Mouse (Mus musculus) brown adipose tissue, adult 24 weeks (tissue): ENCODE data around the gene Chst3. TPM values are rescaled to one million over a fixed set of nuclear protein-coding genes. Genes with fewer than 3 reads are reported as not detected.
"Not testable (repeated sequence)": the region's sequence is repeated elsewhere in the genome, so short reads cannot be mapped to it uniquely, and the experiment has no call there.

Experiments
- H3K27ac ChIP-seq: fragments of 200-500 bp; replicated peaks from 2 replicates; pipeline ENCODE4 v1.5.1; 2012; ENCODE audit warnings: low read depth, mild to moderate bottlenecking, low read length
- H3K4me1 ChIP-seq: fragments of 200-500 bp; 2 replicates; pipeline ENCODE4 v1.6.1; 2012; ENCODE audit warnings: low read length, mixed read lengths; ENCODE audit not compliant: control insufficient read depth, insufficient read depth, insufficient read length
- H3K4me3 ChIP-seq: fragments of 200-500 bp; 2 replicates; pipeline ENCODE4 v1.5.1; 2012; ENCODE audit warnings: low read depth, mild to moderate bottlenecking, low read length, moderate library complexity; ENCODE audit not compliant: insufficient read depth
- polyA plus RNA-seq: library from polyadenylated mRNA; stranded (reverse); fragments of >200 nt; gene quantifications from 2 replicates; pipeline ENCODE4 v1.2.4, GENCODE M21; 2012; ENCODE audit not compliant: missing spikeins, insufficient read depth, insufficient read length

The Chst3 gene
- polyA plus RNA-seq, 1 experiment: not detected

DNA sequence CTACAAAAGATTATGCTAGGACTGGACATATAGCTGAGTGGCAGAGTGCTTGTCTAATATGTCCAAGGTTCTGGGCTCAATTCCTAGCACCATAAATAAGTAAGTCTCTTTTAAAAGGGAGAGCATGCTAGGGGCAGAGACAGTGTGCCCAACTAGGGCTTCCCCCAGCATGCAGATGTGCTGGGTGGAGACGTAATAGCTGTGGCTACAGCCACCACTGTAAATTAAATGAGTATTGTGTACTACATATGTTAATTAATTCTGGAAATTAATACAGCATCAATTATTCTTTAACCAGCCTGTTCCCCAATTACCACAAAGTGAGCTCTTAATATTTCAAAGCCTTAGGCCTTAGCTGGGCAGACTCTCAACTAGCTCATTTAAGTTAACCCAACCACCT, 54.2 kb downstream of the Chst3 start:
- H3K4me3 ChIP-seq: no peak overlapping the region
- no peak overlapping the region for H3K27ac ChIP-seq
- H3K4me1 ChIP-seq: no peaks in the 10 kb centered on the region

DNA sequence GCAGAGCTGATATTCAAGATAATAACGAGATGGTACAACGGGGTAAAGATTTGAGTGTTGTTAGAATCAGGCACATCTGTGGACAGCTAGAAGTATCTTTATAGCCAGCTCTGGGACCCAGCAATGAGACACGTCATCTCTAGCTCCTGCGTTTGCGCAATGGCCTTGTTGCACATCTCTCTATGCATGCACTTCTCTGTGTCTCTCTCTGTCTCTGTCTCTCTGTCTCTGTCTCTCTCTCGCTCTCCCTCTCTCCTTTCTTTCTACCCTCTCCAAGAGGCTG, 56.1 kb downstream of the Chst3 start:
- H3K4me1 ChIP-seq: no peaks in the 10 kb centered on the region
- H3K4me3 ChIP-seq: no peak overlapping the region
- H3K27ac ChIP-seq: no peak overlapping the region

- H3K4me1 ChIP-seq, H3K27ac ChIP-seq, H3K4me3 ChIP-seq: not testable (repeated sequence)
Observed at GRCm38 (mm10) chr10:60162184-60162972, 56.7 kb downstream of the Chst3 start.

DNA sequence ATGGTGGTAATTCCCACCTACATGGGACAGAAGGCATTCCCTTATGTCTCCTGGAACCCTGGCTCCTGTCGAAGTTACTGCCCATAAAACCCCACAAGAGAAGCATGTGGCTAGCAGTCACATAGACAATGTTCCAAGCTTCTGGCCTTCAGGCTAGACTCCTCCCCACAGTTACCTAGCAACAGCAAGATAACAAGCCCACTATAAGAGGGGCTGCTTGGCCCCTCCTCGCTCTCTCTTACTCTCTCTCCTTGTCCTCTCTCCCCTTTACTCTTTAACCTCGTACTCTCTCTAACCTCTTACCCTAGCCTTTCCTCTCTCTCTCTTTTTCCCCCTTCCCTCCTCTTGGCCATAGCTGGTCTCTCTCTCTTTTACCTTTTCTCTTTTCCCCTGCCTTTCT, 57.7 kb downstream of the Chst3 start:
- H3K27ac ChIP-seq, H3K4me3 ChIP-seq: not testable (repeated sequence)

GRCm38 (mm10) chr10:60158144-60158543, 60.9 kb downstream of the Chst3 start:
- no peak overlapping the region for H3K27ac ChIP-seq
- H3K4me1 ChIP-seq: no peaks in the 10 kb centered on the region
- no peak overlapping the region for H3K4me3 ChIP-seq

More for the DNA sequence above, 57.7 kb downstream of the Chst3 start:
- H3K4me1 ChIP-seq: not testable (repeated sequence)

- Histone ChIP-seq H3K4me3 (no peak overlapping the region), H3K4me1 (no peaks in the 10 kb centered on the region), H3K27ac (no peak overlapping the region)
Observed at GRCm38 (mm10) chr10:60156016-60156415, 63.0 kb downstream of the Chst3 start.

DNA sequence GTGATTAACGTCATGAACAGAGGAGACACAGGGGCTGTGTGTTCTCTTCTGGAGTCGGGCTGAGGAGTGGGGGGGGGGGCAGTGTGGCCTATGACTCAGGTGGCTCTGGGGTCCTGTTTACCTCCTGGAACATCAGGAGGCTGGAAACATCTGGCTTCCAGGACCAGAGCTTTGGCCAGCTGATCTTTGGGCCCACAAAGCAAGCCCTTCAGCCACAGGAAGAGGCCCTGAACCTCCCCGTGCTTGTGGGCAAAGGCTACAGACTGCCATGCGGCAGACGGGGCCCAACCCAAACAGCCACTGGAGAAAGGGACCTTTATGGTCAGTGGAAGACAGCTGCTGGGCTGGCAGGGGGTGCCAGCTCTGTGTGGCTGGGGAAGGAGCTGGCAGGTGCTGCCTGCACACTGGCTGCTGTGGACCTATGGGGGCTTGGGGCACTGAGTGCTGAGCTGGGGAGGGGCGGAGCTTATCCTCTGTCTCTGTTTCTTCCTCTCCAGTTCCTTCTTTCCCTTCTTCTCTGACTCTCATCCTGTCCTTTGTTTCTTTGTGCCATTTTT, 67.9 kb downstream of the Chst3 start:
- H3K4me1 ChIP-seq: no peaks in the 10 kb centered on the region
- H3K27ac ChIP-seq: no peak overlapping the region
- no peak overlapping the region for H3K4me3 ChIP-seq

DNA sequence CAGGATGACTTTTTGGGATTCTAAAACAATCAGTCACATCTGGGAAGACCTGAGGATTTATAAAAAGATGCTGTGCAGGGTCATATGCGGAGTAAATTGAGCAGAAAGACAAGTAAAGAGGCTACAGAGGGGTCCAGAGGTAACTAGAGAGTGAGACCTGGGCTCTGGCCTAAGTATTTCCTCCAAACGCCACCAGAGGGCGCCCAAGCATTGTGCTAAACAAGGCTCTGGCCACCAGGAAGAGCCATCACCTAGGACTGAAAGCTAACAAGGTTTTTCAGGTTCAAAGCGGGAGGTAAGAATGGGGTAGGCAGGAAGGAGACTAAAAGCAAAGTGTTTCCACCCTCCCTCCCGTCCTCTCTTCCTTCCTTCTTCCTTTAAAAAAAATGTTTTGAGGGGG, 71.0 kb downstream of the Chst3 start:
- Histone ChIP-seq H3K4me1 (no peaks in the 10 kb centered on the region), H3K27ac (no peak overlapping the region), H3K4me3 (no peak overlapping the region)

- not testable (repeated sequence) for H3K4me1 ChIP-seq, H3K27ac ChIP-seq, H3K4me3 ChIP-seq
Observed at GRCm38 (mm10) chr10:60147510-60148047, 71.5 kb downstream of the Chst3 start.

DNA sequence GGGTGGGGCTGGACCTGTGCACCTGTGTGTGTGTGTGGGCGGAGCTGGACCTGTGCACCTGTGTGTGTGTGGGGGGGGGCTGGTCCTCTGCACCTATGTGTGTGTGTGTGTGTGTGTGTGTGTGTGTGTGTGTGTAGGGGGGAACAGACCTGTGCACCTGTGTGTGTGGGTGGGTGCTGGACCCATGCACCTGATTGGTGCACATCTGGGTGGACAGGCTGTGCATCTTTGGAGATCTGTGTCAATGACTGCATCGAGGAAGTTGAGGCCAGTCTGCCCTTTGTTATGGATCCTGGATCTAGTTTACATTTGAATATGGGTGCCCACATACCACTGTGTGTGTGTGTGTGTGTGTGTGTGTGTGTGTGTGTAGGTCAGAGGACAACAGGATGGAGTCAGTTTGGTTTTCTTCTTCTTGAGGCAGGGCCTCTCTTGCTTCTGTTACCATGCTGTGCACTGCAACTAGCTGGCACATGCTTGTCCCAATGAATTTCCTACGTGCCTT, 77.4 kb downstream of the Chst3 start:
- no peaks in the 10 kb centered on the region for H3K4me1 ChIP-seq
- no peak overlapping the region for H3K4me3 ChIP-seq
- no peak overlapping the region for H3K27ac ChIP-seq

DNA sequence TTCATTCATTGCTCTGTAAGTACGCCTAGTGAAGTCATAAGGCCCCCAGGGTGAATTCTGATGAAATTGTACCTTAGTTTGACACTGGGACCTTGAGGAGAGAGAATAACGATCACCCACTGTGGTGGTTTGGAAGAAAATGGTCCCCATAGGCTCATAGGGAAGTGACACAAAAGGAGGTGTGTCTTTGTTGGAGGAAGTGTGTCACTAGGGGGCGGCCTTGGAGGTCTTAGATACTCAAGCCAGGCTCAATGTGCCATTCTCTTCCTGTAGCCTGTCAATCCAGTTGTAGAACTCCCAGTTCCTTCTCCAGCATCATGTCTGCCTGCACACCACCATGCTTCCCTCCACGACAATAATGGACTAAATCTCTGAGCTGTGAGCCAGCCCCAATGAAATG, 78.3 kb downstream of the Chst3 start:
- Histone ChIP-seq H3K27ac (no peak overlapping the region), H3K4me1 (no peaks in the 10 kb centered on the region), H3K4me3 (no peak overlapping the region)

GRCm38 (mm10) chr10:60138680-60139079, 80.4 kb downstream of the Chst3 start:
- Histone ChIP-seq H3K4me1 (no peaks in the 10 kb centered on the region), H3K27ac (no peak overlapping the region), H3K4me3 (no peak overlapping the region)

DNA sequence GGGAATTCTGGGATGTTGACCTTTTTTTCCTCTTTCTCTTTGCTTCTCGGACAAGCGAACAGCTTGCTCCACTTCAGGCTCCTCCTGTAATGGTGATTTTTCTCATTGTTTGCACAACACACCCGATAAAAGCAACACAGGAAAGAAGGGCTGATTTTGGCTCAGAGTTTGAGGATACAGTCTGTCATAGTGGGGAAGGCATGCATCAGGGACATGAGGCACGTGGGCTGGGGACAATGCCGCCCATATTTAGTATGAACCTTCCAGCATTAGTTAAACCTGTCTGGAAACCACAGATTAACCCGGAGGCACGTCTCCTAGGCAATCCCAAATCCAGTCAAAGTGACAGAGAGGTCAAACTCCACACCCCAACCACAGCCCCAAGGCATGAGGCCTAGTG, 82.1 kb downstream of the Chst3 start:
- H3K4me3 ChIP-seq: no peak overlapping the region
- no peak overlapping the region for H3K27ac ChIP-seq
- no peaks in the 10 kb centered on the region for H3K4me1 ChIP-seq

- H3K4me1 ChIP-seq, H3K4me3 ChIP-seq, H3K27ac ChIP-seq: not testable (repeated sequence)
Observed at GRCm38 (mm10) chr10:60136010-60136409, 83.0 kb downstream of the Chst3 start.

GRCm38 (mm10) chr10:60134201-60134600, 84.9 kb downstream of the Chst3 start:
- no peak overlapping the region for H3K4me3 ChIP-seq
- H3K27ac ChIP-seq: no peak overlapping the region
- no peaks in the 10 kb centered on the region for H3K4me1 ChIP-seq

- Histone ChIP-seq H3K27ac (no peak overlapping the region), H3K4me1 (no peaks in the 10 kb centered on the region), H3K4me3 (no peak overlapping the region)
Observed at GRCm38 (mm10) chr10:60133501-60133900, 85.6 kb downstream of the Chst3 start.
